Mouse (Mus musculus): ENCODE measurements around the gene Wfdc10.

GRCm38 (mm10) chr2:164705991-164706390, 50.1 kb downstream of the Wfdc10 start:
- TF ChIP-seq CTCF (IDR thresholded peaks at IDR 0.05; ENCODE audit: low read depth, low read length) (no peak), POLR2A (IDR thresholded peaks at IDR 0.05; ENCODE audit: extremely low read depth, insufficient read depth, low read length) (no peak)

Measured in liver, adult 2 months (tissue).